In the genomic region with DNA sequence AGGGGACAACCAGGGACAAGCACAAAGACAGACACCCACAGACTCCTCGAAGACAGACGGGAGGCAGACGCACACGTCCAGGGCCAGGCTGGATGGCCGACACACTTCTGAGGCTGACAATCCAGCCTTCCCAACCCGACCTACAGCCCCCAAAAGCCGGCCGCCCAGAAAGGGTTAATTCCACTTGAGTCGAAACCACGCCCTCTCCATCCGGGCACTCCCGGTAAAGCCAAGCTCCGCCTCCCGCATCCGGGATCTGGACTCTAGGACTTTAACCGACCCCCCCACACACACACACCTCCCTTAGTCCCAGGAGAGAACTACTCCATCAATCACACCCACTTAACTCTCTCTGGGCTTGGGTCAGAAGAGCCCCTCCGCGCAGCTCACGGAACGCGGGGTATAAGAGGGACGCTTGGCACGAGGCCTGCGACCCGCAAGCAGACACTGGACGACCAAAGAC, we compare ENCODE assay signal across 8 mouse cellular contexts. TPM values are rescaled to one million over a fixed set of nuclear protein-coding genes. Genes with fewer than 3 reads are reported as not detected.
DNase-seq lines count a peak whose midpoint lies in the region; ATAC-seq lines count a peak whose summit lies in the region.

No protein-coding gene starts in this region.

- H3K4me1 ChIP-seq in brown adipose tissue, adult 24 weeks (ENCODE audit: control insufficient read depth, insufficient read depth, insufficient read length, low read length), result peaks cover 12% of the 10 kb centered on the region
- peaks cover 53% of the 10 kb centered on the region for H3K4me1 ChIP-seq in heart, embryonic 13.5 days
- H3K4me1 ChIP-seq in liver, embryonic 13.5 days (replicated peaks), result peaks cover 85% of the 10 kb centered on the region
- peaks cover 47% of the 10 kb centered on the region for H3K4me1 ChIP-seq in neural tube, embryonic 11.5 days (ENCODE audit: control insufficient read depth, insufficient read depth, low read length)
- H3K4me1 ChIP-seq in stomach, embryonic 16.5 days (ENCODE audit: control insufficient read depth, insufficient read depth, low read length), result peaks cover 45% of the 10 kb centered on the region

- peak overlapping the region; percentile 99 for H3K27ac ChIP-seq in brown adipose tissue, adult 24 weeks (replicated peaks; ENCODE audit: low read depth, low read length)
- H3K27ac ChIP-seq in heart, embryonic 13.5 days (replicated peaks), result peak overlapping the region; percentile 99
- H3K27ac ChIP-seq in liver, embryonic 13.5 days, result peak overlapping the region; percentile 93
- peak overlapping the region; percentile 84 for H3K27ac ChIP-seq in neural tube, embryonic 11.5 days (ENCODE audit: low read depth, low read length)
- peak overlapping the region; percentile 100 for H3K27ac ChIP-seq in stomach, embryonic 16.5 days (ENCODE audit: low read length)

- peak overlapping the region; percentile 99 for H3K4me2 ChIP-seq in heart, embryonic 13.5 days
- H3K4me2 ChIP-seq in liver, embryonic 13.5 days, result peak overlapping the region; percentile 100
- H3K4me2 ChIP-seq in neural tube, embryonic 11.5 days (ENCODE audit: low read depth), result peak overlapping the region; percentile 94
- H3K4me2 ChIP-seq in stomach, embryonic 16.5 days (ENCODE audit: low read depth, low read length), result peak overlapping the region; percentile 98

- ATAC-seq in erythroid progenitor cell, adult 5-6 weeks (replicated peaks; ENCODE audit: low FRiP score, poor library complexity, severe bottlenecking), result peak; percentile 40
- ATAC-seq in heart, embryonic 13.5 days (ENCODE audit: extremely low read depth, insufficient number of reproducible peaks, low FRiP score, low TSS enrichment), result peak; percentile 38
- peak; percentile 27 for ATAC-seq in liver, embryonic 13.5 days (ENCODE audit: low read depth)
- ATAC-seq in neural tube, embryonic 11.5 days (ENCODE audit: insufficient read depth, low FRiP score, low TSS enrichment), result peak; percentile 45
- ATAC-seq in stomach, embryonic 16.5 days (ENCODE audit: insufficient read depth, low FRiP score), result peak; percentile 70

- no peaks in the 10 kb centered on the region for H3K9me3 ChIP-seq in heart, embryonic 13.5 days
- H3K9me3 ChIP-seq in liver, embryonic 13.5 days (replicated peaks), result no peaks in the 10 kb centered on the region
- no peaks in the 10 kb centered on the region for H3K9me3 ChIP-seq in neural tube, embryonic 11.5 days (ENCODE audit: control insufficient read depth, low read length)
- no peaks in the 10 kb centered on the region for H3K9me3 ChIP-seq in stomach, embryonic 16.5 days (replicated peaks; ENCODE audit: control insufficient read depth, low read length)

- no peaks in the 10 kb centered on the region for H3K27me3 ChIP-seq in heart, embryonic 13.5 days (replicated peaks)
- 0 out of 2 replicates have a peak, but pooled peaks cover 6% of the 10 kb centered on the region for H3K27me3 ChIP-seq in liver, embryonic 13.5 days
- no peaks in the 10 kb centered on the region for H3K27me3 ChIP-seq in neural tube, embryonic 11.5 days (ENCODE audit: control insufficient read depth, insufficient read depth, low read length)
- no peaks in the 10 kb centered on the region for H3K27me3 ChIP-seq in stomach, embryonic 16.5 days (ENCODE audit: control insufficient read depth, insufficient read depth, low read length)

- peaks cover 32% of the 10 kb centered on the region for H3K36me3 ChIP-seq in heart, embryonic 13.5 days
- H3K36me3 ChIP-seq in liver, embryonic 13.5 days, result peaks cover 24% of the 10 kb centered on the region
- peaks cover 18% of the 10 kb centered on the region for H3K36me3 ChIP-seq in neural tube, embryonic 11.5 days (ENCODE audit: control insufficient read depth, insufficient read depth, low read length)
- peaks cover 18% of the 10 kb centered on the region for H3K36me3 ChIP-seq in stomach, embryonic 16.5 days (ENCODE audit: control insufficient read depth, insufficient read depth, low read length)

- peak overlapping the region; percentile 98 for H3K4me3 ChIP-seq in brown adipose tissue, adult 24 weeks (ENCODE audit: insufficient read depth, low read depth, low read length)
- peak overlapping the region; percentile 70 for H3K4me3 ChIP-seq in heart, embryonic 13.5 days
- H3K4me3 ChIP-seq in liver, embryonic 13.5 days (replicated peaks), result peak overlapping the region; percentile 79
- peak overlapping the region; percentile 89 for H3K4me3 ChIP-seq in neural tube, embryonic 11.5 days (ENCODE audit: low read depth, low read length)
- H3K4me3 ChIP-seq in stomach, embryonic 16.5 days (replicated peaks; ENCODE audit: low read length), result peak overlapping the region; percentile 72

- H3K9ac ChIP-seq in heart, embryonic 13.5 days, result peak overlapping the region; percentile 98
- H3K9ac ChIP-seq in liver, embryonic 13.5 days, result peak overlapping the region; percentile 86
- H3K9ac ChIP-seq in neural tube, embryonic 11.5 days (ENCODE audit: low read length), result peak overlapping the region; percentile 74
- H3K9ac ChIP-seq in stomach, embryonic 16.5 days (ENCODE audit: low read length), result peak overlapping the region; percentile 89

- under 1% methylated on average over 26 of the region's 26 CpGs for WGBS in heart, embryonic 13.5 days
- WGBS in liver, embryonic 13.5 days (ENCODE audit: insufficient replicate concordance), result 0% methylated on average over 26 of the region's 26 CpGs
- under 1% methylated on average over 26 of the region's 26 CpGs for WGBS in neural tube, embryonic 11.5 days
- under 1% methylated on average over 26 of the region's 26 CpGs for WGBS in stomach, embryonic 16.5 days

- DNase-seq in A20 (ENCODE audit: low read depth, low spot score), result peak; percentile 97
- peak; percentile 99 for DNase-seq in kidney, postnatal 10 days
- DNase-seq in liver, embryonic 13.5 days, result peak; percentile 89
- peak; percentile 98 for DNase-seq in neural tube, embryonic 11.5 days (ENCODE audit: low spot score)

RNA-seq across cellular contexts. Expression of a gene that starts 2.4 kb away (rescaled TPM):
- polyA plus RNA-seq in brown adipose tissue, adult 24 weeks (2012; ENCODE audit: insufficient read depth, insufficient read length, missing spikeins), result 13.9 and 16.9 TPM in 2 replicates
- 6.5 and 11.7 TPM in 2 replicates for total RNA-seq in erythroid progenitor cell, adult 5-6 weeks (2015; ENCODE audit: low replicate concordance)
- 0.64 and 1.2 TPM in 2 replicates for total RNA-seq in erythroid progenitor cell, adult 5-6 weeks (2017; ENCODE audit: low replicate concordance)
- 20.9 and 21.6 TPM in 2 replicates for polyA plus RNA-seq in heart, embryonic 13.5 days (2015; fragmentation: Nextera tagmentation; extraction: Ambion mirVana)
- polyA plus RNA-seq in liver, embryonic 13.5 days (2015; fragmentation: Nextera tagmentation; extraction: Ambion mirVana), result 4.8 and 5.1 TPM in 2 replicates
- polyA plus RNA-seq in neural tube, embryonic 11.5 days (2014; fragmentation: Nextera tagmentation; extraction: Ambion mirVana), result 37.9 and 42.0 TPM in 2 replicates
- polyA plus RNA-seq in stomach, embryonic 16.5 days (2015; fragmentation: Nextera tagmentation; extraction: Ambion mirVana), result 21.2 and 21.4 TPM in 2 replicates

RNA-seq across cellular contexts. Expression of a gene that starts 13.1 kb away (rescaled TPM):
- 4.1 and 8.3 TPM in 2 replicates for polyA plus RNA-seq in brown adipose tissue, adult 24 weeks (2012; ENCODE audit: insufficient read depth, insufficient read length, missing spikeins)
- not detected in 2 replicates for total RNA-seq in erythroid progenitor cell, adult 5-6 weeks (2015; ENCODE audit: low replicate concordance)
- total RNA-seq in erythroid progenitor cell, adult 5-6 weeks (2017; ENCODE audit: low replicate concordance), result not detected in 2 replicates
- polyA plus RNA-seq in heart, embryonic 13.5 days (2015; fragmentation: Nextera tagmentation; extraction: Ambion mirVana), result 40.0 and 40.5 TPM in 2 replicates
- polyA plus RNA-seq in liver, embryonic 13.5 days (2015; fragmentation: Nextera tagmentation; extraction: Ambion mirVana), result 8.9 and 9.5 TPM in 2 replicates
- 13.1 and 17.2 TPM in 2 replicates for polyA plus RNA-seq in neural tube, embryonic 11.5 days (2014; fragmentation: Nextera tagmentation; extraction: Ambion mirVana)
- polyA plus RNA-seq in stomach, embryonic 16.5 days (2015; fragmentation: Nextera tagmentation; extraction: Ambion mirVana), result 26.4 and 28.7 TPM in 2 replicates

RNA-seq across cellular contexts. Expression of a gene that starts 15.7 kb away (rescaled TPM):
- polyA plus RNA-seq in brown adipose tissue, adult 24 weeks (2012; ENCODE audit: insufficient read depth, insufficient read length, missing spikeins), result 16.1 and 18.9 TPM in 2 replicates
- 8.3 and 11.7 TPM in 2 replicates for total RNA-seq in erythroid progenitor cell, adult 5-6 weeks (2015; ENCODE audit: low replicate concordance)
- 25.7 and 32.5 TPM in 2 replicates for total RNA-seq in erythroid progenitor cell, adult 5-6 weeks (2017; ENCODE audit: low replicate concordance)
- 21.2 and 21.5 TPM in 2 replicates for polyA plus RNA-seq in heart, embryonic 13.5 days (2015; fragmentation: Nextera tagmentation; extraction: Ambion mirVana)
- 10.3 and 13.0 TPM in 2 replicates for polyA plus RNA-seq in liver, embryonic 13.5 days (2015; fragmentation: Nextera tagmentation; extraction: Ambion mirVana)
- 44.7 and 48.4 TPM in 2 replicates for polyA plus RNA-seq in neural tube, embryonic 11.5 days (2014; fragmentation: Nextera tagmentation; extraction: Ambion mirVana)
- 29.4 TPM in 2 replicates for polyA plus RNA-seq in stomach, embryonic 16.5 days (2015; fragmentation: Nextera tagmentation; extraction: Ambion mirVana)

RNA-seq across cellular contexts. Expression of a gene that starts 15.8 kb away (rescaled TPM):
- 249 and 290 TPM in 2 replicates for polyA plus RNA-seq in brown adipose tissue, adult 24 weeks (2012; ENCODE audit: insufficient read depth, insufficient read length, missing spikeins)
- total RNA-seq in erythroid progenitor cell, adult 5-6 weeks (2015; ENCODE audit: low replicate concordance), result 26.8 and 31.7 TPM in 2 replicates
- total RNA-seq in erythroid progenitor cell, adult 5-6 weeks (2017; ENCODE audit: low replicate concordance), result 21.6 and 21.9 TPM in 2 replicates
- 135 and 139 TPM in 2 replicates for polyA plus RNA-seq in heart, embryonic 13.5 days (2015; fragmentation: Nextera tagmentation; extraction: Ambion mirVana)
- polyA plus RNA-seq in liver, embryonic 13.5 days (2015; fragmentation: Nextera tagmentation; extraction: Ambion mirVana), result 102 and 105 TPM in 2 replicates
- polyA plus RNA-seq in neural tube, embryonic 11.5 days (2014; fragmentation: Nextera tagmentation; extraction: Ambion mirVana), result 125 and 129 TPM in 2 replicates
- 144 and 148 TPM in 2 replicates for polyA plus RNA-seq in stomach, embryonic 16.5 days (2015; fragmentation: Nextera tagmentation; extraction: Ambion mirVana)

RNA-seq across cellular contexts. Expression of a gene that starts 41.9 kb away (rescaled TPM):
- polyA plus RNA-seq in brown adipose tissue, adult 24 weeks (2012; ENCODE audit: insufficient read depth, insufficient read length, missing spikeins), result 19.4 and 27.0 TPM in 2 replicates
- 21.0 and 33.2 TPM in 2 replicates for total RNA-seq in erythroid progenitor cell, adult 5-6 weeks (2015; ENCODE audit: low replicate concordance)
- total RNA-seq in erythroid progenitor cell, adult 5-6 weeks (2017; ENCODE audit: low replicate concordance), result 18.9 and 19.5 TPM in 2 replicates
- polyA plus RNA-seq in heart, embryonic 13.5 days (2015; fragmentation: Nextera tagmentation; extraction: Ambion mirVana), result 18.0 and 18.8 TPM in 2 replicates
- polyA plus RNA-seq in liver, embryonic 13.5 days (2015; fragmentation: Nextera tagmentation; extraction: Ambion mirVana), result 2.6 and 4.4 TPM in 2 replicates
- polyA plus RNA-seq in neural tube, embryonic 11.5 days (2014; fragmentation: Nextera tagmentation; extraction: Ambion mirVana), result 57.3 and 60.1 TPM in 2 replicates
- 48.5 and 55.4 TPM in 2 replicates for polyA plus RNA-seq in stomach, embryonic 16.5 days (2015; fragmentation: Nextera tagmentation; extraction: Ambion mirVana)

Comparison
In these comparisons a context has a peak if more than half of its experiments do, and no peak if none do; other contexts are left out.
1. Peak in every context shown above with its lines: DNase-seq, ATAC-seq, H3K4me3 ChIP-seq and H3K27ac ChIP-seq.